Comparison of ENCODE assay signal across 29 mouse cellular contexts in genomic region chr5:148406913-148407312, GRCm38 (mm10). TPM values are rescaled to one million over a fixed set of nuclear protein-coding genes. Genes with fewer than 3 reads are reported as not detected.
A peak's percentile ranks its signal among the peaks of the same experiment; 100 is the strongest.
DNase-seq lines count a peak whose midpoint lies in the region; ATAC-seq and TF ChIP-seq lines count a peak whose summit lies in the region.
"Had no signal": no experiment of that assay in that cellular context is flagged by ENCODE, and none has a peak within 500 bp of the region (broad histone marks: within the 10 kb centered on the region; RNA-seq: fewer than 3 reads in every experiment).

No protein-coding gene starts in this region.

- no peak overlapping the region for H3K9ac ChIP-seq in liver, embryonic 14.5 days (replicated peaks)
- no peak overlapping the region for H3K9ac ChIP-seq in kidney, embryonic 15.5 days
- H3K9ac ChIP-seq: embryonic facial prominence, embryonic 15.5 days; forebrain, embryonic 15.5 days; heart, embryonic 15.5 days; hindbrain, embryonic 14.5 days; limb, embryonic 15.5 days; midbrain, embryonic 15.5 days; neural tube, embryonic 13.5 days had no signal

- no peaks in the 10 kb centered on the region for H3K36me3 ChIP-seq in liver, embryonic 14.5 days (replicated peaks; ENCODE audit: control insufficient read depth, insufficient read depth, low read depth)
- no peaks in the 10 kb centered on the region for H3K36me3 ChIP-seq in E14TG2a.4 (ENCODE audit: insufficient read depth, low read length)
- H3K36me3 ChIP-seq in kidney, embryonic 15.5 days: no peaks in the 10 kb centered on the region
- H3K36me3 ChIP-seq: embryonic facial prominence, embryonic 15.5 days; forebrain, embryonic 15.5 days; heart, embryonic 15.5 days; limb, embryonic 15.5 days; midbrain, embryonic 15.5 days; neural tube, embryonic 13.5 days had no signal

- no peak overlapping the region for H3K27ac ChIP-seq in gastrocnemius, adult 2 months
- no peak overlapping the region for H3K27ac ChIP-seq in liver, embryonic 14.5 days
- no peak overlapping the region for H3K27ac ChIP-seq in kidney, embryonic 15.5 days
- H3K27ac ChIP-seq: embryonic facial prominence, embryonic 15.5 days; forebrain, embryonic 15.5 days; heart, embryonic 15.5 days; hindbrain, embryonic 14.5 days; limb, embryonic 15.5 days; midbrain, embryonic 15.5 days; neural tube, embryonic 13.5 days had no signal

- H3K4me2 ChIP-seq in liver, embryonic 14.5 days (ENCODE audit: low read depth): no peak overlapping the region
- no peak overlapping the region for H3K4me2 ChIP-seq in kidney, embryonic 15.5 days
- H3K4me2 ChIP-seq: embryonic facial prominence, embryonic 15.5 days; forebrain, embryonic 15.5 days; heart, embryonic 15.5 days; hindbrain, embryonic 14.5 days; limb, embryonic 15.5 days; midbrain, embryonic 15.5 days; neural tube, embryonic 13.5 days had no signal

- H3K9me3 ChIP-seq in liver, embryonic 14.5 days (ENCODE audit: control insufficient read depth, low read length): peaks cover 6% of the 10 kb centered on the region
- peaks cover 11% of the 10 kb centered on the region; the same call in 1 of the 2 replicates for H3K9me3 ChIP-seq in E14TG2a.4 (ENCODE audit: low read length)
- 0 out of 2 replicates have a peak, but pooled peaks cover 3% of the 10 kb centered on the region for H3K9me3 ChIP-seq in kidney, embryonic 15.5 days (replicated peaks)
- H3K9me3 ChIP-seq: embryonic facial prominence, embryonic 15.5 days; forebrain, embryonic 15.5 days; limb, embryonic 15.5 days; midbrain, embryonic 15.5 days; neural tube, embryonic 13.5 days had no signal

- intact Hi-C loops in gastrocnemius, adult 2 months (cut with DNase I): no loop called here

- no peak for ATAC-seq in liver, embryonic 14.5 days (ENCODE audit: insufficient read depth)
- no peak for ATAC-seq in kidney, embryonic 15.5 days (replicated peaks; ENCODE audit: low FRiP score)
- ATAC-seq: forebrain, embryonic 15.5 days; midbrain, embryonic 15.5 days; Patski had no signal

- TF ChIP-seq CTCF in gastrocnemius, adult 2 months (IDR thresholded peaks at IDR 0.05): peak; percentile 19; the same call in 1 of the 2 replicates
- peak; percentile 48 for TF ChIP-seq CTCF in liver, embryonic 14.5 days (IDR thresholded peaks at IDR 0.05; ENCODE audit: low read depth)
- TF ChIP-seq CTCF in E14TG2a.4 (conservative IDR thresholded peaks at IDR 0.05; ENCODE audit: low read length): peak; percentile 98
- peak; percentile 21; the same call in 1 of the 2 replicates for TF ChIP-seq CTCF in brain, embryonic 14.5 days (IDR thresholded peaks at IDR 0.05; ENCODE audit: borderline replicate concordance, extremely low read depth, insufficient read depth, insufficient read length)

- 84% methylated on average over 2 of the region's 2 CpGs for WGBS in liver, embryonic 14.5 days (ENCODE audit: insufficient replicate concordance)
- 96% methylated on average over 2 of the region's 2 CpGs for WGBS in kidney, embryonic 15.5 days

- no peak for TF ChIP-seq EP300 in liver, embryonic 14.5 days (IDR thresholded peaks at IDR 0.05; ENCODE audit: low read depth)

- DNase-seq in gastrocnemius, adult 2 months: no peak
- DNase-seq in gastrocnemius, postnatal 25 days: no peak
- DNase-seq in liver, embryonic 14.5 days (ENCODE audit: low read depth in 3 of 3, low spot score in 3 of 3): no peak
- DNase-seq in liver: no peak
- no peak for DNase-seq in brain, embryonic 14.5 days (ENCODE audit: low read depth)
- no peak for DNase-seq in cerebellum, adult 11 months
- DNase-seq: adrenal gland, postnatal 10 days; B cell, adult 2 months; cerebellum, adult 8-10 months; cerebellum, postnatal 36 days; embryo, embryonic 11 days; gastrocnemius, postnatal 14 days; heart, adult 18-20 months; heart, postnatal 36 days; kidney, postnatal 36 days; left cerebral cortex, postnatal 4 days; lung, adult 18-20 months; thymus, adult 2 months had no signal

- TF ChIP-seq POLR2A in brain, embryonic 14.5 days (IDR thresholded peaks at IDR 0.05; ENCODE audit: borderline replicate concordance, extremely low read depth, insufficient read depth, insufficient read length, poor library complexity, severe bottlenecking): no peak

- H3K4me1 ChIP-seq in liver, embryonic 14.5 days (replicated peaks; ENCODE audit: control insufficient read depth in 2 of 2, insufficient read depth in 2 of 2, low read length in 1 of 2): no peaks in the 10 kb centered on the region
- H3K4me1 ChIP-seq in E14TG2a.4 (replicated peaks; ENCODE audit: low read depth, low read length): peaks cover 39% of the 10 kb centered on the region
- H3K4me1 ChIP-seq in kidney, embryonic 15.5 days: peaks cover 5% of the 10 kb centered on the region; the same call in 1 of the 2 replicates
- H3K4me1 ChIP-seq: embryonic facial prominence, embryonic 15.5 days; forebrain, embryonic 15.5 days; heart, embryonic 15.5 days; limb, embryonic 15.5 days; midbrain, embryonic 15.5 days; neural tube, embryonic 13.5 days had no signal

- no peaks in the 10 kb centered on the region for H3K27me3 ChIP-seq in liver, embryonic 14.5 days (ENCODE audit: control insufficient read depth, insufficient read depth, low read length)
- H3K27me3 ChIP-seq in E14TG2a.4 (ENCODE audit: insufficient read depth, low read length): peaks cover 3% of the 10 kb centered on the region
- no peaks in the 10 kb centered on the region for H3K27me3 ChIP-seq in kidney, embryonic 15.5 days
- H3K27me3 ChIP-seq: embryonic facial prominence, embryonic 15.5 days; forebrain, embryonic 15.5 days; heart, embryonic 15.5 days; limb, embryonic 15.5 days; midbrain, embryonic 15.5 days; neural tube, embryonic 13.5 days; Patski had no signal

- no peak overlapping the region for H3K4me3 ChIP-seq in gastrocnemius, adult 2 months
- H3K4me3 ChIP-seq in liver, embryonic 14.5 days (ENCODE audit: insufficient read depth in 1 of 2, low read depth in 2 of 2, low read length in 2 of 2): no peak overlapping the region
- no peak overlapping the region for H3K4me3 ChIP-seq in E14TG2a.4 (replicated peaks; ENCODE audit: low read length)
- no peak overlapping the region for H3K4me3 ChIP-seq in kidney, embryonic 15.5 days (replicated peaks)
- H3K4me3 ChIP-seq: embryonic facial prominence, embryonic 15.5 days; forebrain, embryonic 15.5 days; heart, embryonic 15.5 days; limb, embryonic 15.5 days; midbrain, embryonic 15.5 days; myocyte; neural tube, embryonic 13.5 days had no signal

RNA-seq across cellular contexts. Expression of gene Slc7a1, which starts 7.2 kb away (rescaled TPM):
- 1 to 10 TPM; 2.4 to 3.0 TPM for total RNA-seq in gastrocnemius, adult 2 months (2021)
- 1 to 10 TPM; 2.9 to 3.1 TPM for total RNA-seq in gastrocnemius, postnatal 25 days (2021)
- polyA plus RNA-seq in liver, embryonic 14.5 days (2012; rRNA removed): 4.7 and 4.8 TPM in 2 replicates
- 17.7 and 20.3 TPM in 2 replicates for polyA plus RNA-seq in liver, embryonic 14.5 days (2014; fragmentation: Nextera tagmentation; extraction: Ambion mirVana)
- polyA plus RNA-seq in brain, embryonic 14.5 days (2012; rRNA removed): 11.5 and 24.3 TPM in 2 replicates
- polyA plus RNA-seq in kidney, embryonic 15.5 days (2015; fragmentation: Nextera tagmentation; extraction: Ambion mirVana): 21.0 and 21.7 TPM in 2 replicates

Comparison
In these comparisons a context has a peak if more than half of its experiments do, and no peak if none do; other contexts are left out.
1. CTCF ChIP-seq: peak in every context shown above with its lines; median percentile 98 in E14TG2a.4; 48 in liver, embryonic 14.5 days; 21 in brain, embryonic 14.5 days; 19 in gastrocnemius, adult 2 months.